Mouse (Mus musculus): Measurements from ENCODE around the gene Zbtb16.

GRCm38 (mm10) chr9:48741433-48742077 lies 94.5 kb downstream of the Zbtb16 start:
- TF ChIP-seq CTCF (IDR thresholded peaks at IDR 0.05; ENCODE audit: borderline replicate concordance, insufficient read depth, low read length) (no peak), POLR2A (IDR thresholded peaks at IDR 0.05; ENCODE audit: low read depth, low read length) (no peak)
